Mouse (Mus musculus) kidney, adult 8-10 months (tissue): Measurements from ENCODE around the gene Slc16a5.

Experiments
- DNase-seq, 2 experiments: peaks; one replicate each; pipeline ENCODE4 v3.0.0; 2022

Slc16a5 gene

DNA sequence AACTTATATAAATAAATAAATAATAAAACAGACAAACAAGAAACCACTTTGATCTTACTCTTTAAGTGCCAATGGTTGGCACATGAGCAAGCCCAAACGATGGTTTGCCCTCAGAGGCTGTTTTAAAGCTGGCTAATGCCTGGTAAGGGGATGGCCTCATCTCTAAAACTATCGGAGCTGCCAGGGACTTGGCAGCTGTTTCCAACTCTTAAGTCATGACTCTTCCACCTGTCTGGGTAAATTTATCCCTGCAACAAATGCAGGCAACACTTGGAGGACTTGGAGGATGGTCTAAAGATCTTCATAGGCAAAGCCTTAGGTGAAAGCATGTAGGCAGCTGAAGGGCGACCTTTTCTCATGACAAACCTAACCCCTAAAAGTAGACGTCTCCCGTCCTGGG is 54.7 kb downstream of the Slc16a5 start:
- no peak for DNase-seq

DNA sequence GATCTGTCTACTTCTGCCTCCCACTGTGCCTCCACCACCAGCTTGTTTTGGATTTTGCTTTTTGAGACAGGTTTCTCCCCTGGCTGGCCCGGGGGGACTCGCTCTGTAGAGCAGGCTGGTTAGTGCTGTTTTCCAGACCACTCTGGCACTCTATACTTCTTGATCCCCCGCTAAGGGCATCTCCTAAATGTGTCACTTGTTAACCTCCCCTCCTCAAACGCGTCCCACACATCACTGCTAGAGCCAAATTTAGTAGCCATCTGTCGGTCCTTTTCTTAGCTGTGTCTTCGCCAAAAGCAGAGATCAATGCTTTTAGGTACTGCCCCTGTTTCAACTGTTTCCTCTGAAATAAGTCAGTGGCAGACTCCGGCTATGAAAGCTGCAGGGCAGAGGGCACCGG is 56.4 kb downstream of the Slc16a5 start:
- DNase-seq, result no peak

DNA sequence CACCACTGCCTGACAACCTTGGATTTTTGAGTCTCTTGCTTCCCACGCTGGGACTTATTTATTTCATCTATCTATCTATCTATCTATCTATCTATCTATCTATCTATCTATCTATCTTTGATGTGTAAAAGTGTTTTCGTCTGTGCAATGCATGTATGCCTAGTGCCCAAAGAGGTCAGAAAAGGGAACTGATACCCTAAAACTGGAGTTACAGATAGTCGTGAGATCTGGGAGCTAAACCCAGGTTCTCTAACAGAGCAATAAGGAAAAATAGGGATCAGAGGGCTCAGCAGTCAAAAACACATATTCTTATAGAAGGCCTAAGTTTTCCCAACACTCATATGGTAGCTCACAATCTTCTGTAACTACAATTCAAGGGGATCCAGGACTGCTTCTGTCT is 57.3 kb downstream of the Slc16a5 start:
- no peak for DNase-seq

DNA sequence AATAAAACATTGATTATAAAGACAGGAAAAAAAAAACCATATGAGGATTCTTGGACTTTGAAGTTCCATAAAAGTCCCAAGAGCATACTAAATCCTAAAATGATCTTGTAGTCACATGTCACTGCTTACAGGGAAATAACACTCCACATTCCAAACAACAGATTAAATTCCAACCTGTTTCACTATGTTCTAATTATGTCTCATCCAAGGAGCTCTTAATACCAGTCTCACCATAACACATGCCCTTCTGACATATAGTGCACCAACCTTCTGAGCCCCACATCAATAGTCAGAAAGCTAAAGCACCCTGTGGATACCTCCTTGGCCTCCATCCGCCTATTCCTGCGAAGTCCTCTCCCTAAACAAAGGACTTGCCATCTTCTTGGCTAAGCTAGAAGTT is 57.9 kb downstream of the Slc16a5 start:
- DNase-seq, result no peak

DNA sequence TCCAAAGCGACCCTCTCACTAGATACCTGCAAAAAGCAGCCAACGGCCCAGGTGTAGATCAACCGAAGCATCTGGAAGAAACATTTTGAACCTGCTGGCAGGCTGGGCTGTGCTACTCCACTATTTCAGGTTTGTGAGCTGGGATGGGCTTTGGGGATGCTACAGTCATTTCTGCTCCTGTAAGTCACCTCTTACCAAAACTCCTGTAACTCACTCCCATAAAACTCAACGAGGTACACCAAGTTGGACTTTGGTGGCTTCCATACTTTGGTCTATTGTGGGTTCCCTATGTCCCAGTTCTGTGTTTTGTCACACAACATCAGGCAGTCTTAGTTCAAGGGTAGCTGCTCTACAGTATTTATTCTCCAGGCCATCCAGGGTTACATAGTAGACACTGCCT is 58.8 kb downstream of the Slc16a5 start:
- DNase-seq, result no peak

DNA sequence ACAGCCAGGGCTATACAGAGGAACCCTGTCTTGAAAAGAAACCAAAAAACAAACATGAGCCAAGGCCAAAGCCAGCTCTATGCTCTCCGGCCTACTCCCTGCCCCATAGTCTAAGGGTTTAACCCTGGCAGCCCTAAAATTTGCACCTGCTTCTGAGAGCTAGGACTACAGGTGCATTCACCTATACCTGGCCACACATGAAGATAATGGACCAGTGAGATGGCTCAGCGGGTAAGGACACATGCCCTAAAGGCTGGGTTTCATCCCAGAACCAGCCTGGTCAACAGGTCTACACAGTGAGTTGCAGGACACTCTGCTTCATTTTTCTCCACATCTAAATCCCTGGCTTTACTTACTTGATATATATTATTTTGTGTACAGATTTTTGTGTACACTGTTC is 60.0 kb downstream of the Slc16a5 start:
- DNase-seq, result no peak

DNA sequence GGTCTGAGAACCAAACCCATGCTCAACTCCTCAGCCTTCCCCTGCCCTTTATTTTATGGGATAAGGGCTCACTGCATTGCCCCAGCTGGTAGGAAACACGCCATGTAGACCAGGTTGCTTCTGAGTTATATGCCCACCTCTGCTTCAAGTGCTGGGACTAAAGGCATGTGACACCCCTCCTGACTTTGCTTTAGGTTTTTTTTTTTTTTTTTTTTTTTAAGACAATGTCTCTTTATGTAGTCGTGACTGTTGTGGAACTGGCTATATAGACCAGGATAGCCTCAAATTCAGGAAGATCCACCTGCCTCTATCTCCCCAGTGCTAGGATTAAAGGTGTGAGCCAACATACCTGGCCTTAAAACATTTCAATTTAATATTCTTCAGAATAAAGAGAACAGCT is 60.4 kb downstream of the Slc16a5 start:
- no peak for DNase-seq
